Mouse (Mus musculus) bone marrow macrophage, adult 2 months (primary cell): ENCODE measurements at regions not wholly inside any gene's neighbourhood (a gene's known extent, or its start where the extent isn't known, plus 50 kb on each side); places are given as distances from the start of the nearest gene placed in this dataset.

Source experiments
- H3K27ac ChIP-seq: 2 replicates; pipeline ENCODE4 v1.5.1; 2012; ENCODE audit warnings: low read depth, low read length; ENCODE audit not compliant: insufficient read depth
- H3K4me1 ChIP-seq: 2 replicates; pipeline ENCODE4 v1.6.1; 2012; ENCODE audit warnings: low read length; ENCODE audit not compliant: control insufficient read depth, insufficient read depth
- H3K4me3 ChIP-seq: 2 replicates; pipeline ENCODE4 v1.5.1; 2012; ENCODE audit warnings: mild to moderate bottlenecking, low read length, moderate library complexity; ENCODE audit not compliant: insufficient read depth
- CTCF ChIP-seq: IDR thresholded peaks from 2 replicates; pipeline ENCODE4 v1.5.1; 2012; ENCODE audit warnings: low read depth, mild to moderate bottlenecking, low read length, moderate library complexity
- POLR2A ChIP-seq: IDR thresholded peaks from 2 replicates; pipeline ENCODE4 v1.6.1; 2012; ENCODE audit warnings: mild to moderate bottlenecking, low read depth, low read length, borderline replicate concordance

- Histone ChIP-seq H3K27ac (no peak overlapping the region), H3K4me1 (no peaks in the 10 kb centered on the region), H3K4me3 (no peak overlapping the region)
- TF ChIP-seq POLR2A: no peak
- no peak for TF ChIP-seq CTCF
Measured at GRCm38 (mm10) chr9:23062057-23062655, 160.7 kb upstream of the Bmper start.

DNA sequence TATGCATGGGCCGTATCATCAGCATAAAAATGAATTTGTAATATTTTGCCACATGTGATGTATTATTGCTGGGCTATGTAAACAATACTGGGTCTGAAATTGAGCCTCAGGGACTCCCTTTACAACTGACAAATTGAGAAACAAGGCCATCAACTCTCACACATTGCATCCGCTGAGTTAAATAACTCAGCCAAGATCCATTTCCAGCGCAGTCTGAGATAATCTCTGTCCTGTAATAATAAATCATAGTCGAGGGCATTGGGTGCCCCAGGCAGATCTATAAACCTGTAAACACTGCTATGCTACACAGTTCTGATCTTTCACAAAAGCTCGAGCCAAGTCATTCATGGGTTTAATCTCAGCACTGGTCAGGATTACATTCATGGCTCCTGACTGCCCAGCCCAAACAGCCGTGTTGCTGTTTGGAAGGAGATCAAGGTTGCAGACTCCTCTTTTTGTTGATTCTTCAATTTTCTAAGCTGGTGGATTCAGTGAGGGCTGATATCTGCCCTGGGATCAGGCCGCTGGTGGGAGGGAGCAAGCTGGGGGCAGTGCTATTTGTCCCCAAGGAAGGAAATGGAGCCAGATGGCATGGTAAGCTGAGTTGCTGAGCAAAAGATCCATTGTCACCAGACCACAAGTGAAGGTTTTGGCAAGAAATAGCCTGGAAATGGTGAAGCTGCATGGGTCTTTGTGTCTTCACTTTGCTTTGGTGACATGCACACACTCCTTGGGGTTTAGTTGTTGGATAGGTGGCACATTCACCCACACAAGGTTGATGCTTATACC, 160.0 kb upstream of the Bmper start:
- TF ChIP-seq POLR2A: no peak
- no peak for TF ChIP-seq CTCF
- Histone ChIP-seq H3K27ac (no peak overlapping the region), H3K4me3 (no peak overlapping the region), H3K4me1 (no peaks in the 10 kb centered on the region)

- H3K4me1 ChIP-seq: no peaks in the 10 kb centered on the region
- TF ChIP-seq POLR2A (no peak), CTCF (no peak)
- no peak overlapping the region for H3K27ac ChIP-seq
- H3K4me3 ChIP-seq: no peak overlapping the region
Measured at GRCm38 (mm10) chr9:23064001-23064400, 158.9 kb upstream of the Bmper start.

DNA sequence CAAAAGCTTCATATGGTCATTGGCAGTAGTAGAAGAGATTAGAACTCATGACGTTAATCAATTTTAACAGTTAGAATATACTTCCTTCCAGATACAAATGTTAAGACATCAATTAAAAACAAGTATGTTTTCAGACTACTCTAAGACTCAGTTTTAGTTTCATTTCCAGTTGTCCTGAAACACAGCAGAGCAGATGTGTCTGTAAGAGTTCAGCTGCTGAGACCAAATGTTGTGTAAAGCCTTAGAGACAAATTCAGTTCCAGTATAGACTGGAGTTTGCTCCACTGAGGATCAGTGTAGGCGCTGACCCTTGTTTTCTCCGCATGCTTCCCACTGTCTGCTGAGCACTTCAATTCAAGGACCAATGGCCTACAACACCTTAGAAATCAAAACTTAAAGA, 158.1 kb upstream of the Bmper start:
- no peak overlapping the region for H3K27ac ChIP-seq
- TF ChIP-seq POLR2A: no peak
- H3K4me1 ChIP-seq: no peaks in the 10 kb centered on the region
- H3K4me3 ChIP-seq: no peak overlapping the region

- Histone ChIP-seq H3K4me3 (no peak overlapping the region), H3K4me1 (no peaks in the 10 kb centered on the region), H3K27ac (no peak overlapping the region)
- TF ChIP-seq POLR2A (no peak), CTCF (no peak)
Measured at GRCm38 (mm10) chr9:23068101-23068791, 154.6 kb upstream of the Bmper start.

- Histone ChIP-seq H3K27ac (no peak overlapping the region), H3K4me1 (no peaks in the 10 kb centered on the region), H3K4me3 (no peak overlapping the region)
- TF ChIP-seq CTCF (no peak), POLR2A (no peak)
Measured at GRCm38 (mm10) chr9:23069161-23069560, 153.7 kb upstream of the Bmper start.

GRCm38 (mm10) chr9:23071006-23071405, 151.9 kb upstream of the Bmper start:
- TF ChIP-seq POLR2A (no peak), CTCF (no peak)
- H3K4me3 ChIP-seq: no peak overlapping the region
- H3K27ac ChIP-seq: no peak overlapping the region
- H3K4me1 ChIP-seq: no peaks in the 10 kb centered on the region

- TF ChIP-seq CTCF: no peak
- TF ChIP-seq POLR2A: no peak
- Histone ChIP-seq H3K4me3 (no peak overlapping the region), H3K27ac (no peak overlapping the region), H3K4me1 (no peaks in the 10 kb centered on the region)
Measured at GRCm38 (mm10) chr9:23072741-23073140, 150.1 kb upstream of the Bmper start.

GRCm38 (mm10) chr9:23083562-23083961, 139.3 kb upstream of the Bmper start:
- Histone ChIP-seq H3K4me3 (no peak overlapping the region), H3K4me1 (no peaks in the 10 kb centered on the region), H3K27ac (no peak overlapping the region)
- no peak for TF ChIP-seq CTCF
- no peak for TF ChIP-seq POLR2A

- TF ChIP-seq CTCF (no peak), POLR2A (no peak)
- Histone ChIP-seq H3K4me1 (no peaks in the 10 kb centered on the region), H3K27ac (no peak overlapping the region), H3K4me3 (no peak overlapping the region)
Measured at GRCm38 (mm10) chr9:23089339-23089738, 133.5 kb upstream of the Bmper start.
